Mouse (Mus musculus) erythroblast, adult 5-6 weeks (primary cell): ENCODE results near the gene Anapc5. TPM values are rescaled to one million over a fixed set of nuclear protein-coding genes. Genes with fewer than 3 reads are reported as not detected.

ENCODE experiments used
- ATAC-seq: replicated peaks from 2 replicates; pipeline ENCODE4 v1.8.0; 2016; ENCODE audit warnings: moderate number of reproducible peaks, mild to moderate bottlenecking, moderate TSS enrichment, inconsistent platforms; ENCODE audit not compliant: poor library complexity, low FRiP score, severe bottlenecking
- total RNA-seq, 2 experiments: library from RNA; stranded (forward) in 1 of 2; stranded (reverse) in 1 of 2; fragments of 150-400 nt in 1 of 2; fragments of 200-764, 138-1000 nt in 1 of 2; gene quantifications; 2 replicates each; pipeline versions ENCODE4 v1.2.3 to v1.2.4; 2015 to 2017; ENCODE audit warnings: low replicate concordance in 2 of 2

Gene Anapc5
- total RNA-seq, 2 experiments from 2014 or later = 76.7 to 116 TPM

- no peak for ATAC-seq
Observed at GRCm38 (mm10) chr5:122800345-122801010, 20.7 kb downstream of the Anapc5 start.

- ATAC-seq = no peak
Observed at GRCm38 (mm10) chr5:122799379-122800344, 21.5 kb downstream of the Anapc5 start.

- peak; percentile 68 for ATAC-seq
Observed at GRCm38 (mm10) chr5:122798557-122799378, 22.4 kb downstream of the Anapc5 start.

- ATAC-seq = no peak
Observed at GRCm38 (mm10) chr5:122797866-122798265, 23.3 kb downstream of the Anapc5 start.

GRCm38 (mm10) chr5:122788696-122789095 is 32.4 kb downstream of the Anapc5 start:
- ATAC-seq = no peak

GRCm38 (mm10) chr5:122786035-122786819 is 34.9 kb downstream of the Anapc5 start:
- no peak for ATAC-seq

- no peak for ATAC-seq
Observed at GRCm38 (mm10) chr5:122783726-122784406, 37.3 kb downstream of the Anapc5 start.

- no peak for ATAC-seq
Observed at GRCm38 (mm10) chr5:122782066-122782465, 39.1 kb downstream of the Anapc5 start.

- ATAC-seq = no peak
Observed at GRCm38 (mm10) chr5:122780791-122781432, 40.2 kb downstream of the Anapc5 start.

GRCm38 (mm10) chr5:122779277-122779834 is 41.8 kb downstream of the Anapc5 start, which contains the start of gene Camkk2:
Gene Camkk2, minus strand, starts transcription at chr5:122779409.
- ATAC-seq = peak; percentile 37

- ATAC-seq = peak; percentile 25
Observed at GRCm38 (mm10) chr5:122778231-122779226, 42.6 kb downstream of the Anapc5 start.

GRCm38 (mm10) chr5:122777322-122777721 is 43.8 kb downstream of the Anapc5 start:
- no peak for ATAC-seq

- ATAC-seq = no peak
Observed at GRCm38 (mm10) chr5:122775646-122776286, 45.4 kb downstream of the Anapc5 start.

- peak; percentile 91 for ATAC-seq
Observed at GRCm38 (mm10) chr5:122774743-122775611, 46.2 kb downstream of the Anapc5 start.

- no peak for ATAC-seq
Observed at GRCm38 (mm10) chr5:122773756-122774155, 47.4 kb downstream of the Anapc5 start.
